Mouse (Mus musculus) fat pad, adult 2 months (tissue): ENCODE results near the gene Tsga10.
A peak's percentile ranks its signal among the peaks of the same experiment; 100 is the strongest.

Experiments used
- DNase-seq: peaks from one replicate; pipeline ENCODE4 v3.0.0-alpha.2; 2011; ENCODE audit warnings: low read depth, low spot score; ENCODE audit errors: extremely low read depth

The Tsga10 gene

GRCm38 (mm10) chr1:37866286-37866685, at the start of gene Tsga10:
Tsga10 (minus strand) TSS chr1:37866429.
- DNase-seq, result no peak

DNA sequence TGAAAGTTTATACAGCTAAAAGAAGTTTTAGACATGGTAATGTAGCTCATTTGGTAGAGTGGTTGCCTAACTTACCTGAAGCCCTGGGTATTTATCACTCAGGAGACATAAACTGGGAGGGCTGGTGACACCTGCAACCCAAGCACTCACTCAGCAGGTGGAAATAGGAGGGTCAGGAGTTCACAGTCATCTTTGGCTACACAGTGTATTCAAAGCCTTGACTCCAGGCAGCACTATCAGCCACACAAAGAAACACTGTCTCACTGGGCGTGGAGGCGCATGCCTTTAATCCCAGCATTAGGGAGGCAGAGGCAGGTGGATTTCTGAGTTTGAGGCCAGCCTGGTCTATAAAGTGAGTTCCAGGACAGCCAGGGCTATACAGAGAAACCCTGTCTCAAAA, 46.5 kb upstream of the Tsga10 start:
- no peak for DNase-seq

GRCm38 (mm10) chr1:37903178-37903577, 36.9 kb upstream of the Tsga10 start:
- no peak for DNase-seq

GRCm38 (mm10) chr1:37900288-37900687, 34.1 kb upstream of the Tsga10 start:
- no peak for DNase-seq

- DNase-seq, result no peak
Observed at GRCm38 (mm10) chr1:37899816-37900215, 33.6 kb upstream of the Tsga10 start.

DNA sequence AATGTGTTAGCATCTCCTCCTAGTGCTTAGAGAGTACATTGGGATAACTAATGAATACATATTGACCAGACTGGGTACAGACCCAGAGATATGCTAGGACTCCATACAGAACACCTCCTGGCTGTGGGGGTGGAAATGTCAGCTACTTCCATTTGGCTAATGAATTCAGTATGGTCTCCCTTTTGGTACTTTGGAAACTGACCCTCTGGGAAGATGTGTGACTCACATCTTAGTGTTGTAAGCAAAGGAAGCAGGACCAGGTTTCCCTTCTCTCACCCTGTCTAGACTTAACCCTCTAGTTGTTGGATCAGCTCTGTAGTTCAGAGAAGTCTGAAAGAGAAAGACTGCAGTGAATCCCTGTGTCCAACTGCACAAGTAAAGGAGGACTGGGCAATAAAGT, 28.4 kb upstream of the Tsga10 start:
- DNase-seq, result no peak

DNA sequence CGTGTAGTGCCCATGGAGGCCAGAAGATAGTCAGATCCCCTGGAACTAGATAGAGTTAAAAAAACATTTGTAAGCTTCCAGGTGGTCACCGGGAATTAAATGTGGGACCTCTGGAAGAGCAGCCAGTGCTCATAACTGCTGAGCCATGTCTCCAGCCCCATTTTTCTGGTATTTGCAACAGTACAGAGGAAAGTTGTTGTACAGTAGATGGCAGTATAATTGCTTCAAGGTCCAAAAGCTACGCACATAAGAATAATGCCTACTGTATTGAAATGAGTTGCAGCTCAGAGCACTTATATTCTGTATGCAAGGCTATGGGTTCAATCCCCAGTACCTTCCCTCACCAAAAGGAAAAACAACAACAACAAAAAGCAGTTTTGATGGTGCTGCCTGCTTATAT, 25.2 kb upstream of the Tsga10 start:
- no peak for DNase-seq

DNA sequence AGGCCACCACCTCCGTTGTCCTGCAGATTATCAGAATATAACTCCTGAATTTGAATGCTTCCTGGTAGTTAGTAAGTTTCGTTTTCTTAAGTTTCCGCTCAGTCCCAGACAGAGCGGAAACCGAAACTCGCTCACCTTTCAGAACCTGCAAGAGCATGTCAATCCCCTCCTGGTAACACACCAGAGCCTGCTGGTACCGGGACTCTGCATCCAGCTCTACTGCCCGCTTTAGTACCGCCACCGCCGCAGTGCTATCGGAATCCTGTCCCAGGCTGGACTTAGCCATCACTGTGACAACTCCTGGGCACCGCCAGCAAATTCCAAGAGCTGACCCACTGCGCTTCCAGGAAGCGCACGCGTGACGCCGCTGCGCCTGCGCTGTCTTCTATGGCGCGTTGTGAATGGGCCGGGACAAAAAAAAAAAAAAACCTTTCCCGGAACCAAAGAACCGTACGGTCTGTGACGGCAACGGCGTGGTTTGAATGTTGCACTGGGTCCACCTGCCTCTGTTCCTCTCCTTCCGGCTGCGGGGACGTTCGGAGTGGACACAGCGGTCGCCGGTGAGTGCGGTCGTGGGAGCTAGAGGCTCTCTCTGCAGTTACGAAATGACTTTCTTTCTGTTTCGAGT, 23.9 kb upstream of the Tsga10 start, which contains the start of the genes Mitd1 and Mrpl30:
Mitd1 (minus strand) TSS at position 387 of the 628 bp plus-strand sequence.
Mrpl30 (plus strand) TSS at position 453 of the 628 bp plus-strand sequence.
- peak; percentile 31 for DNase-seq

DNA sequence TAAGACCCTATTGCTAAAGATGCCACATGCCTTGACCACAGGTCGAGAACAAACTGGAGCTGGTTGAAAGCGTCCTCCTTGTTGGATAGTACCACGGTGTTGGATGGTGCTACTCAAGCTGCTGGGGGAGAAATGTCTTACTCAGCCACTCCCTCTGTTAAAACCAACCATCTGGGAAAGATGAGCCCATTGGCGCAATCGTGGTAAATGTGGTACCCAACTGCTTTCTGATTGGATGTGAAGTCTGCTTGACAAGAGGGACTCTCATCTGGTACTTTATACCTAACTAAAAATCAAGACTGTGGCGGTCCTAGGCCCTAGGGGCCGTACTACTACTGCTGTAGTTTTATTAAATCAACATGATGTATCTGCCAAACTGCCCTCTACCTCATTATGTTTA, 23.0 kb upstream of the Tsga10 start:
- no peak for DNase-seq

DNA sequence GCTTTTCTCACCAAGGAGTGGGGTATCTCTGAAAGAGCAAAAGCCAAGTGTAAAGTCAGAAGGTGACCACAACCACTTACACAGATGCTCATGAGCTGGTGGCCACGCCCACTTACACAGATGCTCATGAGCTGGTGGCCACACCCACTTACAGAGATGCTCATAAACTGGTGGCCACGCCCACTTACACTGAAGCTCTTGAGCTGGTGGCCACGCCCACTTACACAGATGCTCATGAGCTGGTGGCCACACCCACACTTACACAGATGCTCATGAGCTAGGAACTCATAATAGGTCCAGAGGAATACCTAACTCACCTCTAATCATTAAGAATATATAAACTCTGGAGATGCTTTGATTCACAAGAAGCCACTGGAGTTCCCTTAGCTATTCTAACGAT, 18.2 kb upstream of the Tsga10 start:
- no peak for DNase-seq

GRCm38 (mm10) chr1:37883411-37883810, 17.2 kb upstream of the Tsga10 start:
- no peak for DNase-seq

- DNase-seq, result no peak
Observed at GRCm38 (mm10) chr1:37877736-37878460, 11.7 kb upstream of the Tsga10 start.

- DNase-seq, result no peak
Observed at GRCm38 (mm10) chr1:37873157-37873556, 6.9 kb upstream of the Tsga10 start.

- DNase-seq, result peak; percentile 39
Observed at GRCm38 (mm10) chr1:37872131-37873067, 6.2 kb upstream of the Tsga10 start.

DNA sequence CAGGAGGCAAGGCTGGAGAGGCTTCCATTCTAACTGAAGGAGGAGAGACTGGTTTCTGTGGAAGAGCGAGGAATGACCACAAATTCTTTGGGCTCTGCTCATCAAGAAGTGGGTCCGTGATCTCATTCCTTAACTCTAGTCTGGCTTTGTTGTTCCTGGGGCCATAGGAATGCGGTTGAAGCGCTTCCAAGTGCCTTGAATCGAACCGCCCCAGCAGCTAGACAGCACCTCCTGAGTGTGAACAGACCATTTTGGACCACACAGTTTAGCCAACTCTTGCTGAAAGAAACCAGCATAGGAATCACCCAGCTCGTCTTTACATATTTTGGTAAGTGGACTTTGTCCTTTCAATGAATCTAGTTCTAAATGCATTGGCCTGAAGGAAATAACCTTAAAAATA, 5.5 kb upstream of the Tsga10 start, which contains the start of gene Lipt1:
Lipt1 (plus strand) TSS at position 35 of the 400 bp plus-strand sequence.
- no peak for DNase-seq

DNA sequence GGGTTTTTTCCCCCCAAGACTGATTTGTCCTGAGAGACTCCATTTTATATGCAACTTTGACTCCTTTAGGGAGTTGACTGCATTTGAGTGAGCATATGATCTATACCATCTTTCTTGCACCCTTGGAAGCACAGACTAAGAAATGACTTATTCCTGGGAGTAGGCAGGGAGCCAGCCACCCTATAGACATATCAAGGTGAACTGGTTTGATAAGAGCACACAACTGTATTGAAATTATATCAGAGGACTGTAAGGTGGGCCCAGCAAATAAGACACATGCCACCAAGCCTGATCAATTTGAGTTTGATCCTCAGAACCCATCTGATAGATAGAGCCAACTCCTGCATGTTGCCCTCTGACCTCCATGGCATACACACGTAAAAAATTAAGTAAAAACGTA, 3.1 kb upstream of the Tsga10 start:
- no peak for DNase-seq

GRCm38 (mm10) chr1:37868640-37869039, 2.4 kb upstream of the Tsga10 start:
- DNase-seq, result no peak

GRCm38 (mm10) chr1:37867684-37868322, 1.6 kb upstream of the Tsga10 start:
- DNase-seq, result no peak

DNA sequence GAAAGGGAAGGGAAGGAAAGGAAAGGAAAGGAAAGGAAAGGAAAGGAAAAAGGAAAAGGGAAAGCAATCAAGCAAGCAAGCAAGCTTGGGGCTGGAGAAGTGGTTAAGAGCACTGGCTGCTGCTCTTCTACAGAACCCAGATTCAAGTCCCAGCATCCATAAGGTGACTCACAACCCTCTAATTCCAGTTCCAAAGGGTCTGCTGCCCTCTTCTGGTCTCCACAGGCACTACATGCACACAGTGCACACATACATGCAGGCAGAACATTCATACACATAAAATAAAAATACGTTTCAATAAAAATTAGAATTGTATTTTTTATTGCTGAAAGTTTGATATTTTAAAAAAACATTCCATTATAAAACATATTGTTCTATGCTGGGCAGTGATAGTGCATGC, 827 bp upstream of the Tsga10 start:
- no peak for DNase-seq

DNA sequence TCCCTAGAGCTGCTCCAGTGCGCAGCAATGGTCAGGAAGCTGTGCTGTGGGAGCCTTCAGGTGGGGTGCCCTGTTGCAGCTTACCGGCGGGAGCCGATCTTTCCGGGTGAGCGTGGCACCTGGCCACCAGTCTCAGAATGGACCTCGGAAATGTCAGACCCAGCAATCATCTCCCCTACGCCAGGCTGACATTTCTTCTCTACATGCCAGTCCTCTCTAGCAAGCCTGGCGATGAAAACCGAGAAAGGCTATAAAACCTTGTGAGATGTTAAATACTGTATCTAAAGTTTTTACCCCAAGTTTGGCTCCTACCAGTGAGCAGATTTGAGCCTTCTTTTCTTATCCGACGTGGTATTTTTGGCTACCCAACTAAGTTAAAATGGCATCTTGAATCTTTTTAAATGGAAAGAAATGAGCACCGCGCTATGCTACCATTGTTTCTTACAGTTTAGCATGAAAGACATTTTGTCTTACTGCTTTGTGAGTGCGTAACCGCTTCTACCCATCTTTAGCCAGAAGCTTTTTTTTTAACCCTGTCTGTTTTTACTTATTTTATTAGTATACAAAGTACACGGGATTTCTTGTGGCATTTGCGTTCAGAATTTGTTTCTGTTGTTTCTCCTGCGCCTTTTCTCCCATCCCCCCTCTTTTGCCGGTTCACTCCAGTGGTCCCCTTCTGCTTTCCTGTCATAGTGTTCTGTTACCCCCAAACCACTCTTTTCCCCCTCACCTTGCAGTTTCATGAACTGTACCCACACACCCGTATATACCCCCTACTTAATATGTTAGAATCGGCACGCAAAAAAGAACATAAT, 621 bp downstream of the Tsga10 start:
- DNase-seq, result no peak
